Mouse (Mus musculus) forebrain, postnatal 0 days (tissue): ENCODE data around the gene Esam. TPM values are rescaled to one million over a fixed set of nuclear protein-coding genes. Genes with fewer than 3 reads are reported as not detected.

Experiments
- ATAC-seq: fragments of 200-750 bp; cut with Nextera tagmentation; 2 replicates; pipeline ENCODE4 v1.8.0; 2017; ENCODE audit warnings: mild to moderate bottlenecking, moderate library complexity
- DNase-seq: peaks from one replicate; pipeline ENCODE4 v3.0.0-alpha.2; 2015
- H3K27ac ChIP-seq: fragments of 300-500 bp; sonication (generic); 2 replicates; pipeline ENCODE4 v1.5.1; 2014; ENCODE audit warnings: low read depth, mild to moderate bottlenecking, antibody characterized with exemption, low read length, moderate library complexity, mixed read lengths
- H3K27me3 ChIP-seq: fragments of 300-500 bp; sonication (generic); 2 replicates; pipeline ENCODE4 v1.6.1; 2014; ENCODE audit warnings: mild to moderate bottlenecking, low read length, mixed read lengths; ENCODE audit not compliant: insufficient read depth
- H3K36me3 ChIP-seq: fragments of 300-500 bp; sonication (generic); 2 replicates; pipeline ENCODE4 v1.6.1; 2014; ENCODE audit warnings: mild to moderate bottlenecking, moderate library complexity; ENCODE audit not compliant: insufficient read depth
- H3K4me1 ChIP-seq: fragments of 300-500 bp; sonication (generic); 2 replicates; pipeline ENCODE4 v1.6.1; 2014; ENCODE audit warnings: antibody characterized with exemption; ENCODE audit not compliant: insufficient read depth
- H3K4me2 ChIP-seq: fragments of 300-500 bp; sonication (generic); 2 replicates; pipeline ENCODE4 v1.6.1; 2014; ENCODE audit warnings: low read depth, mild to moderate bottlenecking, moderate library complexity
- H3K4me3 ChIP-seq: fragments of 300-500 bp; sonication (generic); 2 replicates; pipeline ENCODE4 v1.5.1; 2014; ENCODE audit warnings: low read depth, low read length, mixed read lengths
- H3K9ac ChIP-seq: fragments of 300-500 bp; sonication (generic); 2 replicates; pipeline ENCODE4 v1.6.1; 2014; ENCODE audit warnings: mild to moderate bottlenecking
- H3K9me3 ChIP-seq: fragments of 300-500 bp; sonication (generic); 2 replicates; pipeline ENCODE4 v1.6.1; 2016; ENCODE audit warnings: low read length
- CTCF ChIP-seq: sonication (generic); IDR thresholded peaks from 2 replicates; pipeline ENCODE4 v1.5.1; 2016; ENCODE audit warnings: antibody characterized with exemption, control low read depth, low read depth
- whole genome bisulfite sequencing: fragments of 180-500 bp; shearing (Covaris S2); extraction: QIAGEN DNeasy Blood & Tissue Kit; methylation state at CpG from one replicate; pipeline ENCODE4 v1.1.7; 2014; 5-methylcytosine and 5-hydroxymethylcytosine counted together
- polyA plus RNA-seq: library from polyadenylated mRNA; unstranded; fragments of >200 nt; fragmentation: Nextera tagmentation; extraction: Ambion mirVana; gene quantifications from 2 replicates; pipeline ENCODE4 v1.2.1, GENCODE M21; 2015
- total RNA-seq: library from RNA; depleted of rRNA; stranded (reverse); fragments of >200 nt; gene quantifications from 2 replicates; pipeline ENCODE4 v1.2.3, GENCODE M21; 2014

The Esam gene
- total and polyA plus RNA-seq, 2 experiments from 2014 or later: 37.3 to 144 TPM

DNA sequence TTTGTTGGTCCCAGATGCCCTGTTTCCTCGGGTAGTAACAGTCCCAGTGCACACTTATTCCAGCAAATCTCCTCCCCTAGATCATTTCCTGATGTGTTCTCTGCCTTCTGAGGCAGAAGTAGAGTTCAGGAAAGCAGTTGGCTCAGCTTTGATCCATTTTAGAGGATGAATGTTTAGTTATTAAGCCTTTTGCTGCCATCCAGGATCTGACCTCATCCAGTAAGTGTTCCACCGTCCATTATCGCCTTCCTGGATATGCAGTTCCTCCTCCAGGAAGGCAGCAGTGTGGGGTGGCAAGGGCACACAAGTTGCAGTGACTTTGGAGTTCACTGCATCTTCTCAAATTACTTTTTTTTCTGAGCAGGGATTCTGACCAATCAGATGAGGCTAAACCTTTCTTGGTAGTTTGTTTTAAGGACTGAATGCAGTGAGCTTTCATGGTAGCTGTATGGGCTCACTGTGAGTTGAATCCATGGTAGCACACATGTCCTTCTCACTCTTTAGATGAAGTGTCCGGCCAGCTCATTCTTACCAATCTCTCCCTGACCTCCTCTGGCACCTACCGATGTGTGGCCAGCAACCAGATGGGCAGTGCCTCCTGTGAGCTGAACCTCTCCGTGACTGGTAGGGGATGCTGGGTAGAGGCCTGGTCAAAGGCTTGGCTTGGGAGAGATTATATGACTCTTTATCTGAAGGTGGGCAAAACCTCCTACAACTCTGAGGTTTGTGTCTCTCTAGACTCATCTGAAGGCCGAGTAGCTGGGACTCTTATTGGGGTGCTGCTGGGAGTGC is 14.2 kb downstream of the Esam start:
- Histone ChIP-seq H3K27ac (no peak overlapping the region), H3K4me1 (no peaks in the 10 kb centered on the region), H3K4me3 (no peak overlapping the region), H3K36me3 (no peaks in the 10 kb centered on the region), H3K9ac (no peak overlapping the region), H3K9me3 (no peaks in the 10 kb centered on the region), H3K4me2 (no peak overlapping the region), H3K27me3 (peaks cover 9% of the 10 kb centered on the region; the same call in 1 of the 2 replicates)
- DNase-seq: no peak
- TF ChIP-seq CTCF: no peak
- no peak for ATAC-seq
- 76% methylated on average over 7 of the region's 7 CpGs for WGBS

DNA sequence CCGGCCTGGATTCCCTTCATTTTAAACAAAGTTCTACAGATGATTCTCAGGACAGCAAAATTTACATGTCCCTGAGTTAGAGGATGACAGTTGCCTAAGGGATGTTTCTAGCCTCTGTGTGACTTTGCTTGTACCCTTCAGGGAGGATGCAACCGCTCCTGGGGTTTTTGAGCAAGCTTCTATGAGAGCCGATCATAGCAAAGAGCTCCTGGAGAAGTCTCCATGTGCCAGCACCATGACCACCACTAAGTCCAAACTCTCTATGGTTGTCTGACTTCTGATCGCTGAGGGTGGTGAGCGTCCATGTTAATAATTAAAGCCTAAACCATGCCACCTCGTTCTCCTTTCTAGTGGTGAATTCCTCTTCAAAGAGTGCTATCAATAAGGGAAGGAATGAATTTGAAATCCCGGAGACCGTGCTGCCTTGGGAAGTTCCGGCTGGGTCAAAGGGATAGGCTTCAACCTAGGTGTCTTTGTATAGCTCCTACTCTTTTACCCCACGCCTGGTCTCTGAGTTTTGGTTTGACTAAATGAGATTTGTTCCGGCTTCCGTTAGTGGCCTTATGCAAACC is 16.1 kb downstream of the Esam start:
- peak overlapping the region; percentile 53 for H3K4me2 ChIP-seq
- no peak for ATAC-seq
- H3K36me3 ChIP-seq: no peaks in the 10 kb centered on the region
- WGBS: 40% methylated on average over 12 of the region's 12 CpGs
- H3K4me3 ChIP-seq: no peak overlapping the region; the same call in 1 of the 2 replicates
- H3K27ac ChIP-seq: no peak overlapping the region
- no peak for DNase-seq
- H3K4me1 ChIP-seq: no peaks in the 10 kb centered on the region
- H3K9ac ChIP-seq: no peak overlapping the region
- peaks cover 9% of the 10 kb centered on the region; the same call in 1 of the 2 replicates for H3K27me3 ChIP-seq
- TF ChIP-seq CTCF: no peak
- no peaks in the 10 kb centered on the region for H3K9me3 ChIP-seq

- no peaks in the 10 kb centered on the region for H3K9me3 ChIP-seq
- no peaks in the 10 kb centered on the region for H3K4me1 ChIP-seq
- DNase-seq (peak; percentile 83), ATAC-seq (peak; percentile 70)
- H3K27me3 ChIP-seq: peaks cover 9% of the 10 kb centered on the region; the same call in 1 of the 2 replicates
- TF ChIP-seq CTCF: peak; percentile 79
- peak overlapping the region; percentile 25 for H3K4me3 ChIP-seq
- H3K27ac ChIP-seq: no peak overlapping the region
- H3K36me3 ChIP-seq: no peaks in the 10 kb centered on the region
- WGBS: 3% methylated on average over 29 of the region's 29 CpGs
- H3K4me2 ChIP-seq: peak overlapping the region; percentile 53
- peak overlapping the region; percentile 22; the same call in 1 of the 2 replicates for H3K9ac ChIP-seq
These were observed 16.7 kb downstream of the Esam start for GRCm38 (mm10) chr9:37544447-37545165.

GRCm38 (mm10) chr9:37545166-37545610 is 17.3 kb downstream of the Esam start:
- no peaks in the 10 kb centered on the region for H3K36me3 ChIP-seq
- 0 out of 2 replicates have a peak overlapping the region, but pooled peaks have one; percentile 22 for H3K9ac ChIP-seq
- peak overlapping the region; percentile 25 for H3K4me3 ChIP-seq
- H3K27me3 ChIP-seq: peaks cover 9% of the 10 kb centered on the region; the same call in 1 of the 2 replicates
- peak; percentile 46 for ATAC-seq
- peak overlapping the region; percentile 53 for H3K4me2 ChIP-seq
- H3K9me3 ChIP-seq: no peaks in the 10 kb centered on the region
- DNase-seq: no peak
- H3K4me1 ChIP-seq: no peaks in the 10 kb centered on the region
- 14% methylated on average over 17 of the region's 17 CpGs for WGBS
- no peak overlapping the region for H3K27ac ChIP-seq
- no peak for TF ChIP-seq CTCF

GRCm38 (mm10) chr9:37545847-37546452 is 18.1 kb downstream of the Esam start:
- H3K27me3 ChIP-seq: peaks cover 14% of the 10 kb centered on the region; the same call in 1 of the 2 replicates

GRCm38 (mm10) chr9:37546889-37547288 is 19.0 kb downstream of the Esam start:
- TF ChIP-seq CTCF: 0 out of 2 replicates have a peak, but pooled peaks have one; percentile 15
- DNase-seq (no peak), ATAC-seq (no peak)
- WGBS: 75% methylated on average over 1 of the region's 1 CpGs
- peaks cover 18% of the 10 kb centered on the region for H3K27me3 ChIP-seq
- H3K4me3 ChIP-seq: no peak overlapping the region
- no peak overlapping the region for H3K27ac ChIP-seq
- no peak overlapping the region for H3K9ac ChIP-seq
- H3K36me3 ChIP-seq: no peaks in the 10 kb centered on the region
- H3K9me3 ChIP-seq: no peaks in the 10 kb centered on the region
- no peaks in the 10 kb centered on the region for H3K4me1 ChIP-seq
- no peak overlapping the region for H3K4me2 ChIP-seq

More at GRCm38 (mm10) chr9:37545847-37546452, 18.1 kb downstream of the Esam start:
- Histone ChIP-seq H3K27ac (no peak overlapping the region), H3K4me1 (no peaks in the 10 kb centered on the region), H3K4me2 (no peak overlapping the region), H3K4me3 (no peak overlapping the region), H3K9me3 (no peaks in the 10 kb centered on the region), H3K36me3 (no peaks in the 10 kb centered on the region), H3K9ac (no peak overlapping the region)
- TF ChIP-seq CTCF: no peak
- WGBS: 28% methylated on average over 27 of the region's 27 CpGs
- ATAC-seq (no peak), DNase-seq (no peak)
